Mouse (Mus musculus): Measurements from ENCODE around the gene Nr6a1. TPM values are rescaled to one million over a fixed set of nuclear protein-coding genes. Genes with fewer than 3 reads are reported as not detected.

The Nr6a1 gene
- polyA plus RNA-seq, 1 experiment from 2014 or later, result 0.94 TPM

DNA sequence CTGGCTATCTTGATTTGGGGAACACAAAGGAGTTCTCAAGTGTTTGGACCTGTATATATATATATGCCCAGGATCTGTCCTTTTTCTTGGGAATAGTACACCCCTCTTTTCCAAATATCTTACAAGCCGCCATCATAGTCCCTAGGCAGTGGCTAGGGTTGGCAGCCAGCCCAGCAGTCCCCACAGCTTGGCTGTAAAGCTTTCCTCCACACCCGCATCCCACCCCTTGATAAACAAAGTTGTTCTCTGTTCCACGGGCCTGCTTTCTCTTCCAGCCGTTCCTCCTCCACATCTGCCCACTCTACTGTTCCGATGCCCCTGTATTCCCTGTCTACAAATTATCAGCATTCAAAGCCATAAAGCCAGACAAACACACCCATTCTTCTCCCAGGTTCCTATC lies 192.8 kb downstream of the Nr6a1 start:
- Histone ChIP-seq H3K9ac (replicated peaks; ENCODE audit: low read length) (no peak overlapping the region), H3K4me3 (ENCODE audit: low read length) (no peak overlapping the region), H3K9me3 (ENCODE audit: low read length) (no peaks in the 10 kb centered on the region), H3K27ac (ENCODE audit: low read length) (no peak overlapping the region), H3K36me3 (ENCODE audit: insufficient read depth, low read length) (no peaks in the 10 kb centered on the region), H3K27me3 (ENCODE audit: insufficient read depth, low read length) (no peaks in the 10 kb centered on the region), H3K4me2 (replicated peaks; ENCODE audit: low read depth, low read length) (no peak overlapping the region), H3K4me1 (ENCODE audit: insufficient read depth, low read length) (no peaks in the 10 kb centered on the region)
- ATAC-seq (ENCODE audit: low FRiP score, low TSS enrichment), result peak; percentile 46; the same call in 1 of the 2 replicates
- WGBS, result 29% methylated on average over 5 of the region's 5 CpGs

- Histone ChIP-seq H3K4me1 (ENCODE audit: insufficient read depth, low read length) (no peaks in the 10 kb centered on the region), H3K36me3 (ENCODE audit: insufficient read depth, low read length) (no peaks in the 10 kb centered on the region), H3K4me3 (ENCODE audit: low read length) (no peak overlapping the region), H3K9me3 (ENCODE audit: low read length) (no peaks in the 10 kb centered on the region), H3K4me2 (replicated peaks; ENCODE audit: low read depth, low read length) (no peak overlapping the region), H3K27me3 (ENCODE audit: insufficient read depth, low read length) (no peaks in the 10 kb centered on the region), H3K9ac (replicated peaks; ENCODE audit: low read length) (no peak overlapping the region), H3K27ac (ENCODE audit: low read length) (no peak overlapping the region)
- WGBS, result 86% methylated on average over 6 of the region's 6 CpGs
- ATAC-seq (ENCODE audit: low FRiP score, low TSS enrichment), result no peak
Measured at GRCm38 (mm10) chr2:38730331-38730827, 197.1 kb downstream of the Nr6a1 start.

- Histone ChIP-seq H3K36me3 (ENCODE audit: insufficient read depth, low read length) (no peaks in the 10 kb centered on the region), H3K4me1 (ENCODE audit: insufficient read depth, low read length) (no peaks in the 10 kb centered on the region), H3K4me3 (ENCODE audit: low read length) (no peak overlapping the region), H3K9me3 (ENCODE audit: low read length) (no peaks in the 10 kb centered on the region), H3K27me3 (ENCODE audit: insufficient read depth, low read length) (no peaks in the 10 kb centered on the region), H3K27ac (ENCODE audit: low read length) (no peak overlapping the region), H3K9ac (replicated peaks; ENCODE audit: low read length) (no peak overlapping the region), H3K4me2 (replicated peaks; ENCODE audit: low read depth, low read length) (no peak overlapping the region)
- ATAC-seq (ENCODE audit: low FRiP score, low TSS enrichment), result no peak
- 64% methylated on average over 3 of the region's 3 CpGs for WGBS
Measured at GRCm38 (mm10) chr2:38725427-38725826, 202.1 kb downstream of the Nr6a1 start.

DNA sequence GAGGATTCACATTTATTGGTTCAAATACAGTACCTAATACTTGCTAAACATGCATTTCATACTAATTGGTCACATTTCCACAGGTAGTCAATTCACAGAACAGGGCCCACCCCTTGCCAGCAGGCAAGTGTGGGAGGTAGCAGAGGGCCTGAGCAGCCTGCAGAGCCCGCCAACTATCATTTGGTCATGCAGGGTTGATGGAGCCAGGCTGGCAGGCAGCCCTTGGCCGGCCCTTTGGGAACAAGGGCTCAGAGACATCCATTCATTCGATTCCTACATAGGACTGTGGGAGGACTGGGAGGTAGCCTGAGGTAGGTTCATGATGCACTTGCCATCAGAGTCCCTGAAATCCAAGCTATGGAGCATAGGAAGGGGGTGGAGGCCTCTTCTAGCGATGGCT lies 204.1 kb downstream of the Nr6a1 start:
- Histone ChIP-seq H3K4me2 (replicated peaks; ENCODE audit: low read depth, low read length) (no peak overlapping the region), H3K4me3 (ENCODE audit: low read length) (no peak overlapping the region), H3K27ac (ENCODE audit: low read length) (no peak overlapping the region), H3K4me1 (ENCODE audit: insufficient read depth, low read length) (0 out of 2 replicates have a peak, but pooled peaks cover 1% of the 10 kb centered on the region), H3K9ac (replicated peaks; ENCODE audit: low read length) (no peak overlapping the region), H3K9me3 (ENCODE audit: low read length) (no peaks in the 10 kb centered on the region), H3K36me3 (ENCODE audit: insufficient read depth, low read length) (no peaks in the 10 kb centered on the region), H3K27me3 (ENCODE audit: insufficient read depth, low read length) (no peaks in the 10 kb centered on the region)
- ATAC-seq (ENCODE audit: low FRiP score, low TSS enrichment), result no peak
- 82% methylated on average over 4 of the region's 4 CpGs for WGBS

- Histone ChIP-seq H3K4me3 (ENCODE audit: low read length) (no peak overlapping the region), H3K9me3 (ENCODE audit: low read length) (no peaks in the 10 kb centered on the region), H3K27ac (ENCODE audit: low read length) (no peak overlapping the region), H3K27me3 (ENCODE audit: insufficient read depth, low read length) (no peaks in the 10 kb centered on the region), H3K9ac (replicated peaks; ENCODE audit: low read length) (no peak overlapping the region), H3K36me3 (ENCODE audit: insufficient read depth, low read length) (no peaks in the 10 kb centered on the region), H3K4me2 (replicated peaks; ENCODE audit: low read depth, low read length) (no peak overlapping the region), H3K4me1 (ENCODE audit: insufficient read depth, low read length) (0 out of 2 replicates have a peak, but pooled peaks cover 3% of the 10 kb centered on the region)
- ATAC-seq (ENCODE audit: low FRiP score, low TSS enrichment), result peak; percentile 68; the same call in 1 of the 2 replicates
- WGBS, result 45% methylated on average over 4 of the region's 4 CpGs
Measured at GRCm38 (mm10) chr2:38722076-38722475, 205.4 kb downstream of the Nr6a1 start.

DNA sequence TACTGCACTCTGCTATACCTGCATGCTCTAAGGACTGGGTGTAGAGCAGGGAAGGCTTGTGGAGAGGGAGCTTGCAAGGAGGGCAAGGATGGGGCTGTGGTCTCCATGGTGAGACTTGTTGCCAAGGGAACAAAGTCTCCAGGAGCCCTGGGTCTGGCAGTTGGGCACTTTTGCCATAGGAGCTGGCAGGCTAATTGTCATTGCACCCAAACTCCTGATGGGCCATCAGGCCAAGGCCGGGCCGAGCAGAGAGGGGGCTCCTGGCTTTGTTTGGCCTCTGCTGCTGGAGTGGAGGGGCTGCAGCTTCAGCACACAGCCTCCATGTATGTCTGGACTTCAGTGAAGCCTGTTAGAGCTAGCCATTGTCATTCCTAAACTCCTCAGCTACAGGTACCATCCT lies 206.8 kb downstream of the Nr6a1 start:
- WGBS, result 76% methylated on average over 2 of the region's 2 CpGs
- ATAC-seq (ENCODE audit: low FRiP score, low TSS enrichment), result no peak

DNA sequence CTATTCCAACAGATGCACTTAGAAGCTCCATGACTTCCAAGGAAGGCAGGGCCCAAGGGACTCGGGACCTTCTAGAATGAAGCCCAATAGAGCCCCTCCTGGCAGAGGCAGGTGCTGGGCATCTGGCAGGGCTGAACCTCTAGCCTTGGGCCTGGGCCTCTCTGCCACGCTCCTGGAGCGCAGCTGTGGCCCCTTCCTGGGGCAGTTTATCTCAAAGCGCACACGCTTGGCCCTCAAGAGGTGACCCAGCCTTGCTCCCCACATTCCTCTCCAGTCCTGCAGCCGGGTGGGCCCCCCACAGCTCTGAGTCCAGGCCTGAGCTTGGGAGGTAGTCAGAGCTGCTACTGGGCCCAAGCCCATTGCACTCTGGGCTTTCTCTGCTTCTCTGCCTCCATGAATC lies 208.1 kb downstream of the Nr6a1 start:
- no peak overlapping the region for H3K4me2 ChIP-seq (replicated peaks; ENCODE audit: low read depth, low read length)
- no peak for ATAC-seq (ENCODE audit: low FRiP score, low TSS enrichment)
- H3K9ac ChIP-seq (replicated peaks; ENCODE audit: low read length), result no peak overlapping the region
- H3K27me3 ChIP-seq (ENCODE audit: insufficient read depth, low read length), result peaks cover under 1% of the 10 kb centered on the region; the same call in 1 of the 2 replicates
- no peak overlapping the region for H3K27ac ChIP-seq (ENCODE audit: low read length)
- no peak overlapping the region for H3K4me3 ChIP-seq (ENCODE audit: low read length)
- no peaks in the 10 kb centered on the region for H3K9me3 ChIP-seq (ENCODE audit: low read length)
- H3K36me3 ChIP-seq (ENCODE audit: insufficient read depth, low read length), result no peaks in the 10 kb centered on the region
- WGBS, result 65% methylated on average over 6 of the region's 6 CpGs
- 0 out of 2 replicates have a peak, but pooled peaks cover 3% of the 10 kb centered on the region for H3K4me1 ChIP-seq (ENCODE audit: insufficient read depth, low read length)

More for the DNA sequence above, 206.8 kb downstream of the Nr6a1 start:
- Histone ChIP-seq H3K4me1 (ENCODE audit: insufficient read depth, low read length) (0 out of 2 replicates have a peak, but pooled peaks cover 3% of the 10 kb centered on the region), H3K9ac (replicated peaks; ENCODE audit: low read length) (no peak overlapping the region), H3K4me3 (ENCODE audit: low read length) (no peak overlapping the region), H3K27ac (ENCODE audit: low read length) (no peak overlapping the region), H3K27me3 (ENCODE audit: insufficient read depth, low read length) (no peaks in the 10 kb centered on the region), H3K36me3 (ENCODE audit: insufficient read depth, low read length) (no peaks in the 10 kb centered on the region), H3K4me2 (replicated peaks; ENCODE audit: low read depth, low read length) (no peak overlapping the region), H3K9me3 (ENCODE audit: low read length) (no peaks in the 10 kb centered on the region)

GRCm38 (mm10) chr2:38718676-38719075 lies 208.8 kb downstream of the Nr6a1 start:
- Histone ChIP-seq H3K9me3 (ENCODE audit: low read length) (no peaks in the 10 kb centered on the region), H3K4me1 (ENCODE audit: insufficient read depth, low read length) (0 out of 2 replicates have a peak, but pooled peaks cover 3% of the 10 kb centered on the region), H3K9ac (replicated peaks; ENCODE audit: low read length) (no peak overlapping the region), H3K27me3 (ENCODE audit: insufficient read depth, low read length) (peaks cover 7% of the 10 kb centered on the region), H3K4me3 (ENCODE audit: low read length) (no peak overlapping the region), H3K4me2 (replicated peaks; ENCODE audit: low read depth, low read length) (no peak overlapping the region), H3K36me3 (ENCODE audit: insufficient read depth, low read length) (no peaks in the 10 kb centered on the region), H3K27ac (ENCODE audit: low read length) (no peak overlapping the region)
- 63% methylated on average over 8 of the region's 8 CpGs for WGBS
- ATAC-seq (ENCODE audit: low FRiP score, low TSS enrichment), result no peak

GRCm38 (mm10) chr2:38717436-38717835 lies 210.1 kb downstream of the Nr6a1 start:
- no peak for ATAC-seq (ENCODE audit: low FRiP score, low TSS enrichment)
- H3K9me3 ChIP-seq (ENCODE audit: low read length), result no peaks in the 10 kb centered on the region
- no peak overlapping the region for H3K9ac ChIP-seq (replicated peaks; ENCODE audit: low read length)
- H3K4me3 ChIP-seq (ENCODE audit: low read length), result no peak overlapping the region
- 0 out of 2 replicates have a peak, but pooled peaks cover 3% of the 10 kb centered on the region for H3K4me1 ChIP-seq (ENCODE audit: insufficient read depth, low read length)
- no peaks in the 10 kb centered on the region for H3K36me3 ChIP-seq (ENCODE audit: insufficient read depth, low read length)
- no peak overlapping the region for H3K4me2 ChIP-seq (replicated peaks; ENCODE audit: low read depth, low read length)
- H3K27me3 ChIP-seq (ENCODE audit: insufficient read depth, low read length), result peaks cover 20% of the 10 kb centered on the region
- 79% methylated on average over 2 of the region's 2 CpGs for WGBS
- H3K27ac ChIP-seq (ENCODE audit: low read length), result no peak overlapping the region

DNA sequence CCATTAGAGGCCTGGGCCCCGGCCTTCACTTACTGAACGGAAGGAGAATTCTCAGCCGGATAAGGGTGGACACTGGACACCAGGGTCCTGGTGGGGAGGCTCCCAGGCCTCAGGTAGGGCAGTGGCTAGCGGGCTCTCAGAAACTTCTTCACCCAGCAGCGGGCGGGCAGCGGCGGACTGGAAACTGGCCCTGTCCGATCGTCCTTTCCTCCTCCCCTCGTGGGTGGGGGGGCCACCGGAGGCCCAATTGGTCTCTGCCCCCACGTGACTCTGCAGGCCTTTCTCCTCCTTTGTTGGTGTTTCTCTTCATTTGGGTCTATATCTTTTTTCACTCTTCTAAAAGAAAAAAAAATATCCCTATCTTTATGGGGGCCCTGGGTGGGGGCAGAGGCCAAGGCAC lies 213.2 kb downstream of the Nr6a1 start, which contains the start of gene Nr5a1:
Gene Nr5a1, minus strand, starts transcription at position 219 of the 400 bp plus-strand sequence.
- Histone ChIP-seq H3K4me1 (ENCODE audit: insufficient read depth, low read length) (peaks cover 24% of the 10 kb centered on the region), H3K27me3 (ENCODE audit: insufficient read depth, low read length) (peaks cover 50% of the 10 kb centered on the region), H3K9ac (replicated peaks; ENCODE audit: low read length) (no peak within 1 kb of the TSS), H3K36me3 (ENCODE audit: insufficient read depth, low read length) (no peaks in the 10 kb centered on the region), H3K4me2 (replicated peaks; ENCODE audit: low read depth, low read length) (no peak within 1 kb of the TSS), H3K4me3 (ENCODE audit: low read length) (no peak within 1 kb of the TSS), H3K27ac (ENCODE audit: low read length) (no peak within 1 kb of the TSS), H3K9me3 (ENCODE audit: low read length) (no peaks in the 10 kb centered on the region)
- no peak for ATAC-seq (ENCODE audit: low FRiP score, low TSS enrichment)
- WGBS, result 51% methylated on average over 13 of the region's 13 CpGs
